Mouse (Mus musculus) lung, embryonic 16.5 days (tissue): ENCODE measurements around the gene Hoxa6. TPM values are rescaled to one million over a fixed set of nuclear protein-coding genes. Genes with fewer than 3 reads are reported as not detected.
A peak's percentile ranks its signal among the peaks of the same experiment; 100 is the strongest.

Experiments
- ATAC-seq: fragments of 200-750 bp; cut with Nextera tagmentation; 2 replicates; pipeline ENCODE4 v1.8.0; 2017; ENCODE audit warnings: low read depth, mild to moderate bottlenecking, moderate library complexity
- H3K27ac ChIP-seq: fragments of 300-500 bp; sonication (generic); 2 replicates; pipeline ENCODE4 v1.5.1; 2014; ENCODE audit warnings: mild to moderate bottlenecking, control low read depth, low read length
- H3K27me3 ChIP-seq: fragments of 300-500 bp; sonication (generic); 2 replicates; pipeline ENCODE4 v1.6.1; 2014; ENCODE audit warnings: low read depth, low read length, mixed read lengths; ENCODE audit not compliant: control insufficient read depth, insufficient read depth
- H3K36me3 ChIP-seq: fragments of 300-500 bp; sonication (generic); 2 replicates; pipeline ENCODE4 v1.6.1; 2014; ENCODE audit warnings: low read length; ENCODE audit not compliant: control insufficient read depth, insufficient read depth
- H3K4me1 ChIP-seq: fragments of 300-500 bp; sonication (generic); replicated peaks from 2 replicates; pipeline ENCODE4 v1.6.1; 2014; ENCODE audit warnings: low read length, mixed read lengths; ENCODE audit not compliant: control insufficient read depth, insufficient read depth
- H3K4me2 ChIP-seq: fragments of 300-500 bp; sonication (generic); 2 replicates; pipeline ENCODE4 v1.6.1; 2014; ENCODE audit warnings: low read depth, low read length, control low read depth
- H3K4me3 ChIP-seq: fragments of 300-500 bp; sonication (generic); 2 replicates; pipeline ENCODE4 v1.5.1; 2014; ENCODE audit warnings: mild to moderate bottlenecking, low read length, control low read depth
- H3K9ac ChIP-seq: fragments of 300-500 bp; sonication (generic); 2 replicates; pipeline ENCODE4 v1.6.1; 2014; ENCODE audit warnings: low read length, control low read depth
- H3K9me3 ChIP-seq: fragments of 300-500 bp; sonication (generic); 2 replicates; pipeline ENCODE4 v1.6.1; 2016; ENCODE audit warnings: low read length; ENCODE audit not compliant: control insufficient read depth
- WGBS: fragments of 180-500 bp; shearing (Covaris S2); extraction: QIAGEN DNeasy Blood & Tissue Kit; methylation state at CpG from one replicate; pipeline ENCODE4 v1.1.7; 2014; 5-methylcytosine and 5-hydroxymethylcytosine counted together
- polyA plus RNA-seq: library from polyadenylated mRNA; unstranded; fragments of >200 nt; fragmentation: Nextera tagmentation; extraction: Ambion mirVana; gene quantifications from 2 replicates; pipeline ENCODE4 v1.2.1, GENCODE M21; 2015

The Hoxa6 gene
- polyA plus RNA-seq, 1 experiment from 2014 or later: 2.2 TPM

- Histone ChIP-seq H3K27ac (no peak overlapping the region), H3K4me3 (0 out of 2 replicates have a peak overlapping the region, but pooled peaks have one; percentile 10), H3K9ac (no peak overlapping the region), H3K4me2 (no peak overlapping the region), H3K9me3 (no peaks in the 10 kb centered on the region), H3K36me3 (no peaks in the 10 kb centered on the region), H3K4me1 (0 out of 2 replicates have a peak, but pooled peaks cover 5% of the 10 kb centered on the region), H3K27me3 (peaks cover 96% of the 10 kb centered on the region)
- no peak for ATAC-seq
- 1% methylated on average over 27 of the region's 27 CpGs for WGBS
Observed at GRCm38 (mm10) chr6:52248638-52249414, 40.3 kb upstream of the Hoxa6 start.

- H3K27me3 ChIP-seq: peaks cover 97% of the 10 kb centered on the region
- no peaks in the 10 kb centered on the region for H3K36me3 ChIP-seq
- 2% methylated on average over 23 of the region's 23 CpGs for WGBS
- no peaks in the 10 kb centered on the region for H3K9me3 ChIP-seq
- H3K4me1 ChIP-seq: 0 out of 2 replicates have a peak, but pooled peaks cover 2% of the 10 kb centered on the region
- no peak overlapping the region for H3K9ac ChIP-seq
- no peak overlapping the region for H3K4me2 ChIP-seq
- ATAC-seq: no peak
- H3K4me3 ChIP-seq: no peak overlapping the region
- no peak overlapping the region for H3K27ac ChIP-seq
Observed at GRCm38 (mm10) chr6:52247766-52248637, 39.5 kb upstream of the Hoxa6 start.

- WGBS: 9% methylated on average over 3 of the region's 3 CpGs
- no peak overlapping the region for H3K4me3 ChIP-seq
- no peak for ATAC-seq
- H3K36me3 ChIP-seq: no peaks in the 10 kb centered on the region
- H3K9me3 ChIP-seq: no peaks in the 10 kb centered on the region
- H3K27me3 ChIP-seq: peaks cover 97% of the 10 kb centered on the region
- no peak overlapping the region for H3K27ac ChIP-seq
- H3K4me2 ChIP-seq: no peak overlapping the region
- H3K4me1 ChIP-seq: 0 out of 2 replicates have a peak, but pooled peaks cover 2% of the 10 kb centered on the region
- H3K9ac ChIP-seq: no peak overlapping the region
Observed at GRCm38 (mm10) chr6:52246916-52247315, 38.4 kb upstream of the Hoxa6 start.

GRCm38 (mm10) chr6:52246403-52246803 is 37.9 kb upstream of the Hoxa6 start:
- H3K9me3 ChIP-seq: no peaks in the 10 kb centered on the region
- no peaks in the 10 kb centered on the region for H3K36me3 ChIP-seq
- no peak overlapping the region for H3K9ac ChIP-seq
- 1% methylated on average over 26 of the region's 26 CpGs for WGBS
- H3K27me3 ChIP-seq: peaks cover 97% of the 10 kb centered on the region
- H3K4me3 ChIP-seq: no peak overlapping the region
- ATAC-seq: no peak
- 0 out of 2 replicates have a peak, but pooled peaks cover 2% of the 10 kb centered on the region for H3K4me1 ChIP-seq
- no peak overlapping the region for H3K27ac ChIP-seq
- H3K4me2 ChIP-seq: no peak overlapping the region

GRCm38 (mm10) chr6:52245757-52246142 is 37.2 kb upstream of the Hoxa6 start, which contains the start of gene Hoxa11:
Hoxa11 (minus strand) TSS chr6:52245810.
- Histone ChIP-seq H3K27ac (no peak within 1 kb of the TSS), H3K27me3 (peaks cover 97% of the 10 kb centered on the region), H3K36me3 (no peaks in the 10 kb centered on the region), H3K9ac (no peak within 1 kb of the TSS), H3K4me3 (no peak within 1 kb of the TSS; the same call in 1 of the 2 replicates), H3K9me3 (no peaks in the 10 kb centered on the region), H3K4me2 (no peak within 1 kb of the TSS), H3K4me1 (0 out of 2 replicates have a peak, but pooled peaks cover 2% of the 10 kb centered on the region)
- ATAC-seq: no peak
- WGBS: under 1% methylated on average over 20 of the region's 20 CpGs

- peaks cover 2% of the 10 kb centered on the region; the same call in 1 of the 2 replicates for H3K4me1 ChIP-seq
- H3K27me3 ChIP-seq: peaks cover 96% of the 10 kb centered on the region
- no peak overlapping the region; the same call in 1 of the 2 replicates for H3K4me3 ChIP-seq
- no peak for ATAC-seq
- no peak overlapping the region for H3K9ac ChIP-seq
- H3K4me2 ChIP-seq: no peak overlapping the region
- no peak overlapping the region for H3K27ac ChIP-seq
- H3K9me3 ChIP-seq: no peaks in the 10 kb centered on the region
- WGBS: under 1% methylated on average over 71 of the region's 71 CpGs
- H3K36me3 ChIP-seq: no peaks in the 10 kb centered on the region
Observed at GRCm38 (mm10) chr6:52245040-52245756, 36.7 kb upstream of the Hoxa6 start.

- H3K4me3 ChIP-seq: no peak overlapping the region
- H3K36me3 ChIP-seq: no peaks in the 10 kb centered on the region
- H3K27ac ChIP-seq: no peak overlapping the region
- peaks cover 96% of the 10 kb centered on the region for H3K27me3 ChIP-seq
- H3K9me3 ChIP-seq: no peaks in the 10 kb centered on the region
- no peak for ATAC-seq
- no peak overlapping the region for H3K9ac ChIP-seq
- peaks cover 2% of the 10 kb centered on the region; the same call in 1 of the 2 replicates for H3K4me1 ChIP-seq
- WGBS: 2% methylated on average over 23 of the region's 23 CpGs
- H3K4me2 ChIP-seq: no peak overlapping the region
Observed at GRCm38 (mm10) chr6:52244471-52245039, 36.0 kb upstream of the Hoxa6 start.

- Histone ChIP-seq H3K27me3 (peaks cover 93% of the 10 kb centered on the region), H3K27ac (no peak overlapping the region), H3K9me3 (no peaks in the 10 kb centered on the region), H3K4me1 (peaks cover 2% of the 10 kb centered on the region; the same call in 1 of the 2 replicates), H3K4me3 (no peak overlapping the region), H3K4me2 (no peak overlapping the region), H3K36me3 (no peaks in the 10 kb centered on the region), H3K9ac (no peak overlapping the region)
- ATAC-seq: no peak
- WGBS: 0% methylated on average over 12 of the region's 12 CpGs
Observed at GRCm38 (mm10) chr6:52243681-52244121, 35.2 kb upstream of the Hoxa6 start.
